Mouse (Mus musculus) left cerebral cortex, postnatal 14 days (tissue): ENCODE data around the gene Krtap16-3. TPM values are rescaled to one million over a fixed set of nuclear protein-coding genes. Genes with fewer than 3 reads are reported as not detected.

ENCODE experiments used
- DNase-seq, 2 experiments: peaks; one replicate each; pipeline ENCODE4 v3.0.0; 2021 to 2022; ENCODE audit warnings: low spot score in 2 of 2, mixed read lengths in 1 of 2
- intact Hi-C: fragments of 180-260 bp; cut with DNase I; formaldehyde crosslinking; loops from one replicate; pipeline ENCODE4 v1.15.1; 2025
- long read RNA-seq, 2 experiments: library from polyadenylated mRNA; stranded (forward); transcript quantifications; one replicate each; pipeline ENCODE4 v2.0.0; 2021
- total RNA-seq, 2 experiments: library from RNA; stranded (reverse); gene quantifications; 2 replicates each; pipeline ENCODE4 v1.2.3; 2021

The Krtap16-3 gene
- not detected for total RNA-seq
- long read RNA-seq, experiment 1: 0 reads
- long read RNA-seq, experiment 2: 0 reads

DNA sequence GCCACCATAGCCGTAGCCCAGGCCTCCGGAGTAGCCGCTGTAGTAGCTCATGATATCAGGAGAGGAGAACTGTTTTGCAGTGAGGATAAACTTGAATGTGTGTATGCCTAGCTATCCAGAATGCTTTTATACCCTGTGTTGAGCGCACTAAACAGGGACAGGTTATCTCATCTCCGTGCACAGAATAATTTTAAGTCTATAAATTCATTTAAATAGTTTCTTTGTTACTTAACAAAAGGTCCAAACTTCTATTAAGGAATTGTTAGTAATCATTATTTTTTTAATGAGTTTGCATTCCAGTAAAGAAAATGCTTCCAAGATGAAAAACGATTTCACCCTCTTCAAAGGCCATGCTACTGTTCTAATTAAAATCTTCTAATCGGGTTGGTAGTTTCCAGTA is at the start of gene Krtap16-3:
TSS of gene Krtap16-3 (minus strand) at position 101 of the 400 bp plus-strand sequence.
- intact Hi-C loops: no loop called here
- no peak for DNase-seq

DNA sequence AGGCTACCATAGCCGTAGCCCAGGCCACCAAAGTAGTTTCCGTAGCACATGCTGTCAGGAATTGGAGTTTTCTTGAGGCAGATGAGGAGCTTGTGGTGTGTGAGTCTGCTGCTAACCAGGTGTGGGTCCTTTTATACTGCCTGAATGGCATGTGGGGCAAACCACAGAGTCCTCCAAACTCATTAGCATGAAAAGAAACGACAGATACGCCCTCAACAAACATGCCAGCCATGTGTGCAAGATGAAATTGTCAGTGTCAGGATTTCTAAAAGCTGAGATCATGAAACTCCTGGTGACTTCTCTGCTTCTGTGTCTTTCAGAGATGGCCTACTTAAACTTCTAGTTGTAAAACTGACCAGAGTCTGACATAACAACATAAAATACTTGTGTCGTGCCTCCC is 48.0 kb upstream of the Krtap16-3 start, which contains the start of gene Krtap22-2:
TSS of gene Krtap22-2 (minus strand) at position 101 of the 400 bp plus-strand sequence.
- intact Hi-C loops: no loop called here
- DNase-seq: no peak

DNA sequence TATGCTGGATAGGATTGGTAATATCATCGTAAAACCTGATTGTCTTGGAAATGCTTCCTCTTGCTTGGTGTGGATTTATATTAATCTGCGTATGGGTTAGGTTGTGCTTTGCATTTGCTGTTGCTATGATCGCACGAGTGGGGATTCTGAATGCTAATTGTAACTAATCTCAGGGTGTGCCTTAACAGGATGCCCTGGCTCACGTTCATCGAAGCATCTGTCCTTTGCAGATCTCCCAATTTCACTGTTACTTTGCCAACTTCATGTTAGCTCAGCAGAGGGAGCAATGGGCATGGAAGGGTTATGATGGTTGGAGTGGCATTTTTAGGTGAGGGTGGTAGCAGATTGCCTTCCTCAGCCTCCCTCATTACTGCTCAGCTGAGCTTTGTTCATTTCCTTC is 21.6 kb downstream of the Krtap16-3 start:
- DNase-seq: no peak
- intact Hi-C loops: no loop called here

DNA sequence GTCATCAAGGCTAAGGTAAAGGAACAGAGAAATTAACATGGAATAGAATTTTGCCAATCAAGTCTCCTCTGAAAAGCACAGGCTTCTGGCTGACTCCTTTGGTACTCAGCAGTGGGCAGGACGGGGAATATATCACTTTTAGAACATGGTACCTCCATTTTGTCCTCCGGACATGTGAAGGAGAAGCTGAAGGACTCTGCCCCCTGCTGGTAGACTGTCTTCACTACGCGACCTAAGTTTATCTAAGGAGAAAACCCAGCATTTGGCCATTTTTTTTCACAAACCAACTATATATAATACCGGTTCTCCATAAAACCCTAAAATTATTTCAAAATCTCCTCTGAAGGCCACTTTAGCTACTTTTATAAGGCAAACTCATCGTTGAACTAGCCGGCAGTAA is 24.4 kb downstream of the Krtap16-3 start:
- DNase-seq: peak in 1 of 2 experiments; percentile 3
- intact Hi-C loops: no loop called here

DNA sequence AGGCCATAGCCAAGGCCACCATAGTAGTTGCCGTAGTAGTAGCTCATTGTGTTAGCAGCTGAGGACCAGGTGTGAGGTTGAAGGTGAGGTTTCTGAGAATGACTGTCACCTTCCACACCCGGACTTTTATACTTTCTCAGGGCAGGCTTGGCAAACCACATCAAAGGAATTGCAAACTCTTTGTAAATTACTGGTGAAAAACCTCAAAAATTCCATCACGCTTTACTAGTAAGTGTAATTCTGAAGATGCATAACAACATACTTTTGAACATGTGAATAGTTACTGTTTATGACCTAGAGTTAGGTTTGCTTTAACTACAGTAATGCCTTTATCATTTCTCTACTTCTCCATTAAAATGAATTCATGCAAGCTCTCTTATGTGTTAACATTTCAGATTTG is 30.5 kb downstream of the Krtap16-3 start, which contains the start of gene Krtap19-9b:
TSS of gene Krtap19-9b (minus strand) at position 101 of the 400 bp plus-strand sequence.
- no peak for DNase-seq
- intact Hi-C loops: no loop called here

Other genes starting within 250 kb of the Krtap16-3 start
- not detected for gene Krtap13-1, start 234.0 kb downstream of the Krtap16-3 start, total RNA-seq
- gene Krtap13, start 211.2 kb downstream of the Krtap16-3 start, total RNA-seq: not detected
- not detected for gene 2310034C09Rik, start 204.0 kb downstream of the Krtap16-3 start, total RNA-seq
- gene 2310057N15Rik, start 188.7 kb downstream of the Krtap16-3 start, total RNA-seq: not detected
- gene Gm5965, start 185.0 kb downstream of the Krtap16-3 start, total RNA-seq: not detected
- not detected for gene Gm20741, start 150.7 kb downstream of the Krtap16-3 start, total RNA-seq
- not detected for gene Krtap15, start 142.7 kb downstream of the Krtap16-3 start, total RNA-seq
- gene Krtap14, start 136.7 kb downstream of the Krtap16-3 start, total RNA-seq: not detected
- not detected for gene Krtap19-1, start 93.5 kb downstream of the Krtap16-3 start, total RNA-seq
- gene Krtap19-2, start 88.6 kb downstream of the Krtap16-3 start, total RNA-seq: not detected
- gene Krtap19-3, start 84.8 kb downstream of the Krtap16-3 start, total RNA-seq: not detected
- not detected for gene Krtap19-4, start 77.8 kb downstream of the Krtap16-3 start, total RNA-seq
- not detected for gene Krtap19-5, start 66.4 kb downstream of the Krtap16-3 start, total RNA-seq
- gene Krtap19-9b, start 30.6 kb downstream of the Krtap16-3 start, total RNA-seq: not detected
- gene Krtap22-2, start 47.9 kb upstream of the Krtap16-3 start, total RNA-seq: not detected
- not detected for gene Gm10229, start 52.4 kb upstream of the Krtap16-3 start, total RNA-seq
- gene Krtap6-1, start 68.8 kb upstream of the Krtap16-3 start, total RNA-seq: not detected
- not detected for gene Gm10228, start 78.6 kb upstream of the Krtap16-3 start, total RNA-seq
- not detected for gene Krtap6-5, start 85.0 kb upstream of the Krtap16-3 start, total RNA-seq
- not detected for gene 1110025L11Rik, start 101.1 kb upstream of the Krtap16-3 start, total RNA-seq
- not detected for gene Krtap6-3, start 121.1 kb upstream of the Krtap16-3 start, total RNA-seq
- gene Gm6358, start 178.0 kb upstream of the Krtap16-3 start, total RNA-seq: not detected
- not detected for gene Gm10061, start 188.2 kb upstream of the Krtap16-3 start, total RNA-seq
- not detected for gene Gm9789, start 195.1 kb upstream of the Krtap16-3 start, total RNA-seq
- not detected for gene Gm7735, start 206.6 kb upstream of the Krtap16-3 start, total RNA-seq
- not detected for gene 1110057P08Rik, start 211.9 kb upstream of the Krtap16-3 start, total RNA-seq
- not detected for gene Krtap20-2, start 243.0 kb upstream of the Krtap16-3 start, total RNA-seq